Mouse (Mus musculus): Measurements from ENCODE around the gene Brinp3. TPM values are rescaled to one million over a fixed set of nuclear protein-coding genes. Genes with fewer than 3 reads are reported as not detected.

The Brinp3 gene
- polyA plus RNA-seq, 1 experiment: not detected

DNA sequence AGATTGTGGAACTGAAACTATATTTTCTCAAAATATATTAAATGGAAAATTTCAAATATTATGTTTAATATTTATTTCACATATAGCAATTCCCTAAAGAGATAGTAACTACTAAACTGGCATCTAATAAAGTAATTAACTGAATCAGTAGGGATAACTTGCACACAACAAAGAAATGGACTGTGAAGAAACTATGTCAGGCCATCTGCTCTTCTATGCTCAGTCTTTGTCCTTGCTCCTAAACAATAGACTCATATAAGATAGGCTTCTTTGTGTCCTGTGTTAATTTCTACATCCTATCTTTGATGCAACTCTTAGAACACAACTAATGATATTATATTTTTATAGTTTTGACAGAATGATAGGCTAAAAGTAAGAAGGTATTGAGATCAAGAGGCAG is 256.5 kb downstream of the Brinp3 start:
- Histone ChIP-seq H3K27me3 (ENCODE audit: control insufficient read depth) (no peaks in the 10 kb centered on the region), H3K9me3 (ENCODE audit: control insufficient read depth, low read length) (no peaks in the 10 kb centered on the region), H3K36me3 (ENCODE audit: control insufficient read depth) (no peaks in the 10 kb centered on the region), H3K4me1 (ENCODE audit: control insufficient read depth) (no peaks in the 10 kb centered on the region), H3K4me3 (replicated peaks) (no peak overlapping the region)
- TF ChIP-seq TAL1 (IDR thresholded peaks at IDR 0.05; ENCODE audit: low read length) (no peak), GATA1 (IDR thresholded peaks at IDR 0.05; ENCODE audit: low read length) (no peak)

DNA sequence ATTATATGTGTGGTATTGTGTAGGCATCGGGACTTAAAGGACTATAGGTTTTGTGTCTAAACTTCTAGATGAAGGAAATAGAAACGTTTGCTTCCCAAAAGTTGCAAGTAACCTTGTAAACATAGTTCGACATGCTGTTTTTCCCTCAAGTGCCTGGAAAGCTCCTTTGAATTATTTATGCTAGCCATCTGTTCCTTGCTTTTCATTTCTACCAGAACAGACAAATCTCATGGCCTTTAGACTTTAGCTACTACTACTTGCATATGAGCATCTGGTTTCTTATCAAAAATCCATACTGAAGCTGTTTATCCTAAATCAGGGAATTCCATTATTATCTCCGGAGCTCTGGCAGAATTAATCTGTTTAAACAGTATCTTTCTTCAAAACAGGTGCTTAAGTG is 288.7 kb downstream of the Brinp3 start:
- Histone ChIP-seq H3K36me3 (ENCODE audit: control insufficient read depth) (no peaks in the 10 kb centered on the region), H3K27me3 (ENCODE audit: control insufficient read depth) (no peaks in the 10 kb centered on the region), H3K4me1 (ENCODE audit: control insufficient read depth) (no peaks in the 10 kb centered on the region), H3K9me3 (ENCODE audit: control insufficient read depth, low read length) (no peaks in the 10 kb centered on the region), H3K4me3 (replicated peaks) (no peak overlapping the region)
- TF ChIP-seq TAL1 (IDR thresholded peaks at IDR 0.05; ENCODE audit: low read length) (no peak), GATA1 (IDR thresholded peaks at IDR 0.05; ENCODE audit: low read length) (no peak)

DNA sequence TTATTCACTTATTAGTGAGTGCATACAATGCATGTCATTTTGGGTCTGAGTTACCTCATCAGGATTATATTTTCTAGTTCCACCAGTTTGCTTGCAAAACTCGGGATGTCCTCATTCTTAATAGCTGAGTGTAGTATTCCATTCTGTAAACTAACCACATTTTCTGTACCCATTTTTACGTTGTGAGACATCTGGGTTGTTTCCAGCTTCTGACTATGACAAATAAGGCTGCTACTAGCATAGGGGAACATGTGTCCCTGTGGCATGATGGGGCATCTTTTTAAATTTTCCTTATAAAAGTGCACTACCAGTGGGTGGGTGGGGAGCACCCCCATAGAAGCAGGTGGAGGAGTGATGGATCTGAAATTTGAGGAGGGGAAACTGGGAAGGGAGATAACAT is 292.7 kb downstream of the Brinp3 start:
- no peaks in the 10 kb centered on the region for H3K27me3 ChIP-seq (ENCODE audit: control insufficient read depth)
- TF ChIP-seq GATA1 (IDR thresholded peaks at IDR 0.05; ENCODE audit: low read length): no peak
- TF ChIP-seq TAL1 (IDR thresholded peaks at IDR 0.05; ENCODE audit: low read length): no peak
- H3K4me3 ChIP-seq (replicated peaks): no peak overlapping the region
- H3K4me1 ChIP-seq (ENCODE audit: control insufficient read depth): no peaks in the 10 kb centered on the region
- no peaks in the 10 kb centered on the region for H3K36me3 ChIP-seq (ENCODE audit: control insufficient read depth)
- no peaks in the 10 kb centered on the region for H3K9me3 ChIP-seq (ENCODE audit: control insufficient read depth, low read length)

DNA sequence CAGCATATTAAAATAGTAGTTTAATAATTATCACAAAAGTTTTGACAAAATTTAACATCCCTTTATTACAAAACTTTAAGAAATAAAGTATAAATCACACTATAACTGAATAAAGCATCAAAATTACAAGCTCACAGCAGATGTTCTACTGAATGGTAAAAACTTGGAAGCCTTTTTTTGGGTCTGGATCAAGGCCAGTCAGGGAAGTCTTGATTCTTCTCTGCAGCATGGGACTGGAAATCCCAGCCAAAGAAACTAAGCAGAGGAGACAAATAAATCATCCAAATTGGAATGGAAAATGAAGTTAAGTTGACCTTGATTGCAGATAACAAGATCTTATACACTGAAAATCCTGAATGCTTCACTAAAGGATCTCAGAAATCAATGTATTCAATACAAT is 298.3 kb downstream of the Brinp3 start:
- Histone ChIP-seq H3K4me1 (ENCODE audit: control insufficient read depth) (no peaks in the 10 kb centered on the region), H3K4me3 (replicated peaks) (no peak overlapping the region), H3K36me3 (ENCODE audit: control insufficient read depth) (no peaks in the 10 kb centered on the region), H3K27me3 (ENCODE audit: control insufficient read depth) (no peaks in the 10 kb centered on the region), H3K9me3 (ENCODE audit: control insufficient read depth, low read length) (no peaks in the 10 kb centered on the region)
- TF ChIP-seq GATA1 (IDR thresholded peaks at IDR 0.05; ENCODE audit: low read length): no peak
- TF ChIP-seq TAL1 (IDR thresholded peaks at IDR 0.05; ENCODE audit: low read length): no peak

DNA sequence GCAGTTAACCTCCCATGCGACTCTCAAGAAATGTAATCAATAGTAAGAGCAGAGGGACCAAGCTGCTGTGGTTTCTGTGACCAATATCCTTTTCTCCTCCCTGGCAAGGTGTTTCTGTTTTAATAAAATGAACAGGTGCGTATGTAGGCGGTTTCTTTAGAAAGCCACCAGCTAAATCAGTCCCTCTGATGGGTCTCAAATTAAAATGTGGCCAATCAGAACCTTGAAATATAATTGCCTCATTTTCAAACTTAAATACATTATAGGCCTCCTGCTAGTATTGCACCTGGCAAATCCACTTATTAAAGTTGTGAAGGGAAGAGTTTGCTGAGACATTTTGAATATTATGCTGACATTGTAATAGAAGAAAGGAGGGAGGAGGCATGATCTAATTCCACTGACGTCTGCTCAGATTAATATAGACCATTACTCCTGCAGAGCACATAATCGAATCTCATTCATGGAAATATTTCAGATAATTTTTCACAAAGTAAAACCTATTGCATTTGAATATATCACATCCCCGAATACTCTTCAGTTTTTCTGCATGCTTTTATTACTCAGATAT is 305.5 kb downstream of the Brinp3 start:
- H3K36me3 ChIP-seq (ENCODE audit: control insufficient read depth): no peaks in the 10 kb centered on the region
- no peaks in the 10 kb centered on the region for H3K9me3 ChIP-seq (ENCODE audit: control insufficient read depth, low read length)
- H3K4me3 ChIP-seq (replicated peaks): no peak overlapping the region
- no peaks in the 10 kb centered on the region for H3K27me3 ChIP-seq (ENCODE audit: control insufficient read depth)
- TF ChIP-seq GATA1 (IDR thresholded peaks at IDR 0.05; ENCODE audit: low read length) (no peak), TAL1 (IDR thresholded peaks at IDR 0.05; ENCODE audit: low read length) (no peak)
- no peaks in the 10 kb centered on the region for H3K4me1 ChIP-seq (ENCODE audit: control insufficient read depth)

DNA sequence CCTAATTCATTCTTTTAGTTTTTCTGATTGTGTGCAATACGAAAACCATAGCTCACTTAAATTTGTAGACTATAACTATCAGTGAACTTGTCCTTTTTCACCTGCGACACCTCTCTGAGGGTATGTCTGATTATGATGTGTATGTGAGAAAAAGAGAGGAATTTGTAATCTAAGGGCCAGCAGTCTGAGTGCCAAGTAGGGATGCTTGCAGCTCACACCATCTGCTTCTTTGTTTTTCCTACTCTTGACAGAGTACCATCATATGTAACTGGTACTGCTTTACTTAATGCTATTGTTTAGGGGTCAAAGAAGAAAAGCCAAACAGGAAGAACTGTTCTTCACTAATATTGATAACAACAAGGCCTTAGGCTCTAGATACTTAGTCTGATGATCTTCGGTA is 307.3 kb downstream of the Brinp3 start:
- Histone ChIP-seq H3K4me1 (ENCODE audit: control insufficient read depth) (no peaks in the 10 kb centered on the region), H3K4me3 (replicated peaks) (no peak overlapping the region), H3K9me3 (ENCODE audit: control insufficient read depth, low read length) (no peaks in the 10 kb centered on the region), H3K36me3 (ENCODE audit: control insufficient read depth) (no peaks in the 10 kb centered on the region), H3K27me3 (ENCODE audit: control insufficient read depth) (no peaks in the 10 kb centered on the region)
- no peak for TF ChIP-seq GATA1 (IDR thresholded peaks at IDR 0.05; ENCODE audit: low read length)
- TF ChIP-seq TAL1 (IDR thresholded peaks at IDR 0.05; ENCODE audit: low read length): no peak

DNA sequence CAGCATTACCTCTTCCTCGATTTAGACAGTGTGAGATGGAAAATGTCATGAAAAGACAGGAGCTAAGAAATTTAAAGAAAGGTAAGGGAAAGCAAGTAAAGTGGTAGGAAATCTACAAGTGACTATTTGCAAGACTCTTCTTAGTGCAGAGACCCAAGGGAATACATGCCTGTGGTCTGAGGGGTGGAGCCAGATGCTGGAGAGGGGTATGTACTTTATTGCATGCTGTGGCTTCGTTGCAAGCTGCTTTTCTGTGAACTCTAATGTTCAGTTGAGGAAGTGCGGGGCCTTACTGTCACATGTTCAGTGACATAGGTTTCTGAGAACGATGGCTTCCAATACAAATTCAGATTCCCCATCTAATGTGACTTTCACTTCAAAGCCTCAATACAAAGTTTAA is 313.2 kb downstream of the Brinp3 start:
- TF ChIP-seq GATA1 (IDR thresholded peaks at IDR 0.05; ENCODE audit: low read length) (no peak), TAL1 (IDR thresholded peaks at IDR 0.05; ENCODE audit: low read length) (no peak)
- no peaks in the 10 kb centered on the region for H3K4me1 ChIP-seq (ENCODE audit: control insufficient read depth)
- H3K27me3 ChIP-seq (ENCODE audit: control insufficient read depth): no peaks in the 10 kb centered on the region
- no peaks in the 10 kb centered on the region for H3K36me3 ChIP-seq (ENCODE audit: control insufficient read depth)
- H3K9me3 ChIP-seq (ENCODE audit: control insufficient read depth, low read length): no peaks in the 10 kb centered on the region
- no peak overlapping the region for H3K4me3 ChIP-seq (replicated peaks)

DNA sequence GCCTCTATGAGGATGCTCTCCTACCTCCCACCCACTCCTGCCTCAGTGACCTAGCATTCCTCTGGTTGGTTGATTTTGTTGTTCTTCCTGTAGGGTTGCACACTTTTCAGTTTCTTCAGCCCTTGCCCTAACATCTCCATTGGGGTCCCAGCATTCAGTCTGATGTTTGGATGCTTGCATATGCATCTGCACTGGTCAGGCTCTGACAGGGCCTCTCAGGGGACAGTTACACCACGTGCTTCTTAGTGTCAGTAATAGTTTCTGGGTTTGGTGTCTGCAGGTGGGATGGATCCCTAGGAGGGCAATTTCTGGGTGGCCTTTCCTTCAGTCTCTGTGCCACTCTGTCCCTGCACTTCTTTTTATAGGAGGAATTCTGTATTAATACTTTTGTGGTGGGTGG is 339.3 kb downstream of the Brinp3 start:
- Histone ChIP-seq H3K36me3 (ENCODE audit: control insufficient read depth) (no peaks in the 10 kb centered on the region), H3K9me3 (ENCODE audit: control insufficient read depth, low read length) (no peaks in the 10 kb centered on the region), H3K4me3 (replicated peaks) (no peak overlapping the region), H3K27me3 (ENCODE audit: control insufficient read depth) (no peaks in the 10 kb centered on the region), H3K4me1 (ENCODE audit: control insufficient read depth) (no peaks in the 10 kb centered on the region)
- TF ChIP-seq GATA1 (IDR thresholded peaks at IDR 0.05; ENCODE audit: low read length) (no peak), TAL1 (IDR thresholded peaks at IDR 0.05; ENCODE audit: low read length) (no peak)

DNA sequence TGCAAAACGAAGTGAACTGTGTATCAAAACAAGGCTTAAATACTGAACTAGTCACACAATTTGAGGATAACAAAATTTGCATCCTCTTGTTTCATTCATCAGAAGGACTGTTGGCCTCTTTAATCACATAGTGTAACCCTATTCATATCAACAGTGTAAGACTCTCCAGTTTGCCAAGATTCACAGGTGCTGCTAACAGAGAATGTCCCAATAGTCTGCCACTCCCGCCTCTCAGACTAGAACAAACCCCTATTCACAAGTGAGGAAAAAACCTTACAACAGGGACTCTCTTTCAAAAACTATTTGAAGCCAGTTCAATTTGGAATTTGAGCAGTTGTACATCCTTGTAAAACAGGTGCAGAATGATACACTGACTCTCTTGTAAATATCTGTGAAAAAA is 349.5 kb downstream of the Brinp3 start:
- no peak overlapping the region for H3K4me3 ChIP-seq (replicated peaks)
- H3K4me1 ChIP-seq (ENCODE audit: control insufficient read depth): no peaks in the 10 kb centered on the region
- TF ChIP-seq GATA1 (IDR thresholded peaks at IDR 0.05; ENCODE audit: low read length) (no peak), TAL1 (IDR thresholded peaks at IDR 0.05; ENCODE audit: low read length) (no peak)
- H3K9me3 ChIP-seq (ENCODE audit: control insufficient read depth, low read length): peaks cover 3% of the 10 kb centered on the region
- no peaks in the 10 kb centered on the region for H3K27me3 ChIP-seq (ENCODE audit: control insufficient read depth)
- H3K36me3 ChIP-seq (ENCODE audit: control insufficient read depth): no peaks in the 10 kb centered on the region

DNA sequence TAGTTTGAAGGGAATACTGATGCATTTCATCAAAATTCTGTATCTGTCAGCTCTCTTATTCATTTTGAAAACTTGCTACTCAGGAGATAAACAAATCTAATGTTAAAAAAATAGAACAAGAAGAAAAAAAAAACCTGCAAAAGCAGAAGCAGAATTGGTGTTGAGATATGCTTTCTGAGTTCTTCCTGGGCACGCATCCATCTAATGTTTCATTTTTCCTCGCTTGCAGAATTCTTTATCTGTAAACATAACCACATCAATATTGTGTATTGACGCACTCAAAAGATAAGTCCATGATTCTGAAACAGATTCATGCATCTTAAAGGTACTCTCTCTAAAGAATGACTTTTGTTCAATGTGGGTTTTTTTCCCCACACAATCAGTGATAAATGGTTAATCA is 354.3 kb downstream of the Brinp3 start:
- H3K36me3 ChIP-seq (ENCODE audit: control insufficient read depth): no peaks in the 10 kb centered on the region
- H3K4me3 ChIP-seq (replicated peaks): no peak overlapping the region
- TF ChIP-seq TAL1 (IDR thresholded peaks at IDR 0.05; ENCODE audit: low read length) (no peak), GATA1 (IDR thresholded peaks at IDR 0.05; ENCODE audit: low read length) (no peak)
- H3K9me3 ChIP-seq (ENCODE audit: control insufficient read depth, low read length): peaks cover 4% of the 10 kb centered on the region
- no peaks in the 10 kb centered on the region for H3K27me3 ChIP-seq (ENCODE audit: control insufficient read depth)
- no peaks in the 10 kb centered on the region for H3K4me1 ChIP-seq (ENCODE audit: control insufficient read depth)

All from erythroblast, embryonic 14.5 days (primary cell).